Mouse (Mus musculus) layer of hippocampus, postnatal 36 days (tissue): ENCODE measurements at regions not wholly inside any gene's neighbourhood (a gene's known extent, or its start where the extent isn't known, plus 50 kb on each side); places are given as distances from the start of the nearest gene placed in this dataset.

ENCODE experiments used
- DNase-seq, 2 experiments: peaks; one replicate each; pipeline ENCODE4 v3.0.0; 2022

GRCm38 (mm10) chr15:59212362-59212761, 323.3 kb downstream of the Gm49356 start:
- DNase-seq, result no peak

- no peak for DNase-seq
Observed at GRCm38 (mm10) chr15:59214096-59214495, 325.0 kb downstream of the Gm49356 start.

GRCm38 (mm10) chr15:59215239-59215638, 326.1 kb downstream of the Gm49356 start:
- DNase-seq, result no peak

GRCm38 (mm10) chr15:59217481-59217880, 328.4 kb downstream of the Gm49356 start:
- DNase-seq, result no peak

- no peak for DNase-seq
Observed at GRCm38 (mm10) chr15:59218916-59219315, 329.8 kb downstream of the Gm49356 start.

- no peak for DNase-seq
Observed at GRCm38 (mm10) chr15:59225637-59226036, 336.5 kb downstream of the Gm49356 start.

- no peak for DNase-seq
Observed at GRCm38 (mm10) chr15:59227293-59227692, 338.2 kb downstream of the Gm49356 start.

GRCm38 (mm10) chr15:59230536-59230935, 341.4 kb downstream of the Gm49356 start:
- DNase-seq, result no peak

GRCm38 (mm10) chr15:59231703-59232102, 342.6 kb downstream of the Gm49356 start:
- no peak for DNase-seq

- DNase-seq, result no peak
Observed at GRCm38 (mm10) chr15:59232290-59232689, 343.2 kb downstream of the Gm49356 start.

GRCm38 (mm10) chr15:59237446-59238161, 348.5 kb downstream of the Gm49356 start:
- DNase-seq, result no peak

GRCm38 (mm10) chr15:59241752-59242151, 352.7 kb downstream of the Gm49356 start:
- DNase-seq, result no peak

GRCm38 (mm10) chr15:59245927-59246649, 357.0 kb downstream of the Gm49356 start:
- DNase-seq, result no peak

- no peak for DNase-seq
Observed at GRCm38 (mm10) chr15:59248477-59249260, 359.6 kb downstream of the Gm49356 start.

- DNase-seq, result no peak
Observed at GRCm38 (mm10) chr15:59261380-59261779, 372.3 kb downstream of the Gm49356 start.

GRCm38 (mm10) chr15:59262380-59262779, 373.3 kb downstream of the Gm49356 start:
- no peak for DNase-seq

- no peak for DNase-seq
Observed at GRCm38 (mm10) chr15:59263433-59264328, 374.6 kb downstream of the Gm49356 start.
